Mouse (Mus musculus): ENCODE results near the gene Mia.

DNA sequence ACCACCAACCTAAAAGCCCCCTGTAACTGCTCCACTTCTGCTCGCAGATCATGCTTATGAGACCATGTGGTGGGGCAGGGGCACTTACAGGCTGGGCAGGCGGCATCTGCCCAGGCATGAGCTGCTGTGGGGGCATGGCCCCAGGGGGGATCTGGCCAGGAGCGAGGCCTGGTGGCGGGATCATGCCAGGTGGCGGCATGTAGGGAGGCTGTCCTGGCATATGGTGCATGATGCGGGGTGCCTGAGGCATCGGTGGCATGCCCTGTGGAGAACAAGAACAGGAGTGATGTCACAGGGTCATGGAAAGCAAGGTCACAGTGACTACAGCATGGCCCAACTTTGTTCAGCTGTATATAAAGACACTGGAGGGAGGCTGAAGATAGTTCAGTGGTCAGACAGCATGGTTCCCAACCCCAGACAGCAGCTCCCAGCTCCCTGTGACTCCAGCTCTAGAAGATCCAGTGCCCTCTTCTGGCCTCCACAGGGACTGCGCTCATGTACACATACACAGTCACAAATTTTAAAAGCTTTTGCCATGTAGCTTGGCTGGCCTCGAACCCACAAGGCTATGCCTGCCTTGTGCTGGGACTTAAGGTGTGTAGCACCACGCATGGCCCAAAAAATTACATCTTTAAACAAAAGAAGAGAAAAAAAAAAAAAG, 8.4 kb upstream of the Mia start:
- TF ChIP-seq GATA1 (IDR thresholded peaks at IDR 0.05; ENCODE audit: low read length) (no peak), TAL1 (IDR thresholded peaks at IDR 0.05; ENCODE audit: low read length) (no peak)

Data from erythroblast, embryonic 14.5 days (primary cell).